Mouse (Mus musculus) left cerebral cortex, postnatal 4 days (tissue): ENCODE measurements around the gene Gm3159. TPM values are rescaled to one million over a fixed set of nuclear protein-coding genes. Genes with fewer than 3 reads are reported as not detected.
A peak's percentile ranks its signal among the peaks of the same experiment; 100 is the strongest.
"Not testable (repeated sequence)": the region's sequence is repeated elsewhere in the genome, so short reads cannot be mapped to it uniquely, and the experiment has no call there.

Source experiments
- DNase-seq: peaks from one replicate; pipeline ENCODE4 v3.0.0-alpha.2; 2022
- intact Hi-C: fragments of 180-260 bp; cut with DNase I; formaldehyde crosslinking; loops from one replicate; pipeline ENCODE4 v1.15.1; 2025
- total RNA-seq, 2 experiments: library from RNA; stranded (reverse); gene quantifications; 2 replicates each; pipeline ENCODE4 v1.2.3; 2021

Gm3159 gene
- total RNA-seq: not detected

GRCm38 (mm10) chr14:4397226-4397625 is at the start of gene Gm3159:
Gene Gm3159 (plus strand): TSS chr14:4397526.
- DNase-seq, intact Hi-C loops: not testable (repeated sequence)

GRCm38 (mm10) chr14:4368991-4369390 is 28.3 kb upstream of the Gm3159 start:
- intact Hi-C loops, DNase-seq: not testable (repeated sequence)

GRCm38 (mm10) chr14:4369691-4370090 is 27.6 kb upstream of the Gm3159 start:
- intact Hi-C loops, DNase-seq: not testable (repeated sequence)

- DNase-seq, intact Hi-C loops: not testable (repeated sequence)
Measured at GRCm38 (mm10) chr14:4377871-4378270, 19.5 kb upstream of the Gm3159 start.

- intact Hi-C loops, DNase-seq: not testable (repeated sequence)
Measured at GRCm38 (mm10) chr14:4385606-4386005, 11.7 kb upstream of the Gm3159 start.

- DNase-seq, intact Hi-C loops: not testable (repeated sequence)
Measured at GRCm38 (mm10) chr14:4392841-4393530, 4.3 kb upstream of the Gm3159 start.

GRCm38 (mm10) chr14:4398624-4399023 is 1.3 kb downstream of the Gm3159 start:
- DNase-seq, intact Hi-C loops: not testable (repeated sequence)

GRCm38 (mm10) chr14:4400115-4400789 is 2.9 kb downstream of the Gm3159 start:
- intact Hi-C loops: not testable (repeated sequence)

GRCm38 (mm10) chr14:4401245-4401644 is 3.9 kb downstream of the Gm3159 start:
- intact Hi-C loops, DNase-seq: not testable (repeated sequence)

More at GRCm38 (mm10) chr14:4400115-4400789, 2.9 kb downstream of the Gm3159 start:
- DNase-seq: not testable (repeated sequence)

- DNase-seq, intact Hi-C loops: not testable (repeated sequence)
Measured at GRCm38 (mm10) chr14:4403840-4404239, 6.5 kb downstream of the Gm3159 start.

GRCm38 (mm10) chr14:4409939-4410338 is 12.6 kb downstream of the Gm3159 start:
- not testable (repeated sequence) for DNase-seq

GRCm38 (mm10) chr14:4414965-4415835 is 17.9 kb downstream of the Gm3159 start, which contains the start of gene Gm3164:
Gene Gm3164 (plus strand): TSS chr14:4415448.
- intact Hi-C loops: not testable (repeated sequence)
- peak; percentile 56 for DNase-seq

More at GRCm38 (mm10) chr14:4409939-4410338, 12.6 kb downstream of the Gm3159 start:
- intact Hi-C loops: not testable (repeated sequence)

- intact Hi-C loops, DNase-seq: not testable (repeated sequence)
Measured at GRCm38 (mm10) chr14:4430692-4431091, 33.4 kb downstream of the Gm3159 start, which contains the start of gene Gm3173. Gene Gm3173 (plus strand): TSS chr14:4430992.

Other genes with a start within 250 kb of the Gm3159 start
- gene Gm3127, start 232.5 kb upstream of the Gm3159 start, total RNA-seq: not detected
- gene Gm2974, start 214.9 kb upstream of the Gm3159 start, total RNA-seq: 10 to 100 TPM in 1 of 2 experiments, 1 to 10 TPM in 1; 6.0 to 10.7 TPM
- gene Gm3138, start 147.9 kb upstream of the Gm3159 start, total RNA-seq: not detected
- not detected for gene Gm3149, start 80.2 kb upstream of the Gm3159 start, total RNA-seq
- gene 2610042L04Rik, start 62.8 kb upstream of the Gm3159 start, total RNA-seq: 1 to 10 TPM; 7.9 to 8.0 TPM
- gene Gm3164, start 17.9 kb downstream of the Gm3159 start, total RNA-seq: 1 to 10 TPM; 5.4 to 7.8 TPM
- gene Gm3173, start 33.5 kb downstream of the Gm3159 start, total RNA-seq: 1 to 10 TPM; 3.2 to 3.7 TPM
- gene Gm3182, start 84.2 kb downstream of the Gm3159 start, total RNA-seq: not detected
- gene Gm3047, start 157.9 kb downstream of the Gm3159 start, total RNA-seq: not detected
- gene Gm8159, start 234.8 kb downstream of the Gm3159 start, total RNA-seq: 1 to 10 TPM; 1.0 to 1.2 TPM